In the genomic region with DNA sequence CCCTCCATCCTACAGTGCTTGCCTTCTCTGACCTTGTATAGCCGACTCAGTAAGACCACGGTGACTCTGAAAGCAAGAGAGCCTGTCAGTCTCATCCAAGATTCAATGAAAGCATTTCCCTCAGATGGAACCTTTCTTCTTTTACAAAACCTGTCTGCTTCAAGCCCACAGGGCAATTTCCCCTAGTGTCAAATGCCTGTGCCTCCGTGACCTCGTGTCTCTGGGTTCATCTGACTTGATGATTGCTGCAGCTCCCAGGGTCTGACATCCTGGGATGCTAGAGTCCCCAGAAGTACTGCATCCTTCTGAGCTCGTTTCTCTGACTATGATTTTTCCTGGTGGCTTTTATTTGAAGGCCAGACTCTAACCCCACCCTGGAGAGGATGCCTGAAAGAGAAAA, we compare ENCODE assay signal across 17 mouse cellular contexts.
DNase-seq lines count a peak whose midpoint lies in the region; ATAC-seq lines count a peak whose summit lies in the region.
"Had no signal": no experiment of that assay in that cellular context is flagged by ENCODE, and none has a peak within 500 bp of the region (broad histone marks: within the 10 kb centered on the region; RNA-seq: fewer than 3 reads in every experiment).

No protein-coding gene starts in this region.

- H3K9ac ChIP-seq in hindbrain, embryonic 11.5 days (ENCODE audit: low read depth, low read length), result no peak overlapping the region
- H3K9ac ChIP-seq in hindbrain, embryonic 16.5 days (ENCODE audit: low read depth, low read length), result no peak overlapping the region
- H3K9ac ChIP-seq in midbrain, embryonic 16.5 days (ENCODE audit: low read depth, low read length), result no peak overlapping the region
- H3K9ac ChIP-seq in midbrain, embryonic 13.5 days (replicated peaks), result no peak overlapping the region
- H3K9ac ChIP-seq in embryonic facial prominence, embryonic 13.5 days, result no peak overlapping the region
- H3K9ac ChIP-seq: limb, embryonic 12.5 days; liver, embryonic 14.5 days had no signal

- no peaks in the 10 kb centered on the region for H3K9me3 ChIP-seq in hindbrain, embryonic 11.5 days (ENCODE audit: control insufficient read depth, low read length)
- H3K9me3 ChIP-seq in hindbrain, embryonic 16.5 days (ENCODE audit: control insufficient read depth, low read length), result no peaks in the 10 kb centered on the region
- no peaks in the 10 kb centered on the region for H3K9me3 ChIP-seq in midbrain, embryonic 16.5 days (replicated peaks; ENCODE audit: control insufficient read depth, low read length, poor library complexity, severe bottlenecking)
- no peaks in the 10 kb centered on the region for H3K9me3 ChIP-seq in midbrain, embryonic 13.5 days
- 0 out of 2 replicates have a peak, but pooled peaks cover 2% of the 10 kb centered on the region for H3K9me3 ChIP-seq in embryonic facial prominence, embryonic 13.5 days

- DNase-seq in hindbrain, embryonic 11.5 days (ENCODE audit: low spot score), result no peak
- DNase-seq in left cerebral cortex, postnatal 36 days (ENCODE audit: low spot score in 2 of 2), result no peak
- DNase-seq in urinary bladder, postnatal 14 days (ENCODE audit: low spot score), result no peak
- DNase-seq: cerebellum, adult 11 months; cerebellum, postnatal 36 days; gastrocnemius, adult 2 months; heart, adult 11 months; thymus, postnatal 4 days had no signal

- no peaks in the 10 kb centered on the region for H3K36me3 ChIP-seq in hindbrain, embryonic 11.5 days (ENCODE audit: control insufficient read depth, insufficient read depth, low read length)
- H3K36me3 ChIP-seq in hindbrain, embryonic 16.5 days (ENCODE audit: control insufficient read depth, insufficient read depth, low read length), result no peaks in the 10 kb centered on the region
- H3K36me3 ChIP-seq in midbrain, embryonic 16.5 days (ENCODE audit: control insufficient read depth, insufficient read depth, low read length), result no peaks in the 10 kb centered on the region
- no peaks in the 10 kb centered on the region for H3K36me3 ChIP-seq in midbrain, embryonic 13.5 days
- H3K36me3 ChIP-seq in embryonic facial prominence, embryonic 13.5 days, result no peaks in the 10 kb centered on the region
- H3K36me3 ChIP-seq: limb, embryonic 12.5 days had no signal

- H3K27me3 ChIP-seq in hindbrain, embryonic 11.5 days (ENCODE audit: control insufficient read depth, insufficient read depth, low read length), result no peaks in the 10 kb centered on the region
- no peaks in the 10 kb centered on the region for H3K27me3 ChIP-seq in hindbrain, embryonic 16.5 days (replicated peaks; ENCODE audit: control insufficient read depth, insufficient read depth, low read length)
- no peaks in the 10 kb centered on the region for H3K27me3 ChIP-seq in midbrain, embryonic 16.5 days (ENCODE audit: control insufficient read depth, insufficient read depth, low read depth, low read length)
- H3K27me3 ChIP-seq in midbrain, embryonic 13.5 days, result no peaks in the 10 kb centered on the region
- H3K27me3 ChIP-seq in embryonic facial prominence, embryonic 13.5 days, result no peaks in the 10 kb centered on the region

- peak overlapping the region; percentile 51; the same call in 1 of the 2 replicates for H3K27ac ChIP-seq in hindbrain, embryonic 11.5 days (ENCODE audit: low read depth, low read length)
- no peak overlapping the region for H3K27ac ChIP-seq in hindbrain, embryonic 16.5 days (ENCODE audit: low read depth, low read length)
- 0 out of 2 replicates have a peak overlapping the region, but pooled peaks have one; percentile 19 for H3K27ac ChIP-seq in midbrain, embryonic 16.5 days (ENCODE audit: low read length)
- H3K27ac ChIP-seq in midbrain, embryonic 13.5 days, result no peak overlapping the region
- peak overlapping the region; percentile 83 for H3K27ac ChIP-seq in embryonic facial prominence, embryonic 13.5 days
- H3K27ac ChIP-seq: gastrocnemius, adult 2 months; limb, embryonic 12.5 days; liver, embryonic 14.5 days had no signal

- H3K4me3 ChIP-seq in hindbrain, embryonic 11.5 days (ENCODE audit: low read depth, low read length), result no peak overlapping the region
- H3K4me3 ChIP-seq in hindbrain, embryonic 16.5 days (ENCODE audit: low read length), result no peak overlapping the region
- H3K4me3 ChIP-seq in midbrain, embryonic 16.5 days (ENCODE audit: low read depth, low read length), result no peak overlapping the region
- H3K4me3 ChIP-seq in midbrain, embryonic 13.5 days (replicated peaks), result no peak overlapping the region
- H3K4me3 ChIP-seq in embryonic facial prominence, embryonic 13.5 days, result no peak overlapping the region
- H3K4me3 ChIP-seq: gastrocnemius, adult 2 months; limb, embryonic 12.5 days; megakaryocyte, embryonic 14.5 days; myocyte had no signal

- no peak for ATAC-seq in hindbrain, embryonic 11.5 days (ENCODE audit: low FRiP score)
- ATAC-seq in hindbrain, embryonic 16.5 days, result no peak
- ATAC-seq in midbrain, embryonic 16.5 days, result no peak
- no peak for ATAC-seq in midbrain, embryonic 13.5 days
- ATAC-seq in embryonic facial prominence, embryonic 13.5 days (ENCODE audit: insufficient number of reproducible peaks, insufficient read depth, low FRiP score, low TSS enrichment, low read depth), result no peak
- ATAC-seq: lung, postnatal 0 days had no signal

- intact Hi-C loops in left cerebral cortex, postnatal 36 days (cut with DNase I), result no loop called here

- 20% methylated on average over 5 of the region's 5 CpGs for WGBS in hindbrain, embryonic 11.5 days
- 23% methylated on average over 5 of the region's 5 CpGs for WGBS in hindbrain, embryonic 16.5 days
- 49% methylated on average over 5 of the region's 5 CpGs for WGBS in midbrain, embryonic 16.5 days
- WGBS in midbrain, embryonic 13.5 days, result 45% methylated on average over 5 of the region's 5 CpGs
- 9% methylated on average over 5 of the region's 5 CpGs for WGBS in embryonic facial prominence, embryonic 13.5 days

- 0 out of 2 replicates have a peak, but pooled peaks cover 5% of the 10 kb centered on the region for H3K4me1 ChIP-seq in hindbrain, embryonic 11.5 days (replicated peaks; ENCODE audit: control insufficient read depth, insufficient read depth, low read length)
- no peaks in the 10 kb centered on the region for H3K4me1 ChIP-seq in hindbrain, embryonic 16.5 days (ENCODE audit: control insufficient read depth, insufficient read depth, low read depth, low read length)
- H3K4me1 ChIP-seq in midbrain, embryonic 16.5 days (ENCODE audit: control insufficient read depth, insufficient read depth, low read length), result no peaks in the 10 kb centered on the region
- H3K4me1 ChIP-seq in midbrain, embryonic 13.5 days (replicated peaks), result peaks cover 12% of the 10 kb centered on the region
- peaks cover 36% of the 10 kb centered on the region for H3K4me1 ChIP-seq in embryonic facial prominence, embryonic 13.5 days
- H3K4me1 ChIP-seq: megakaryocyte, embryonic 14.5 days had no signal

- H3K4me2 ChIP-seq in hindbrain, embryonic 11.5 days (replicated peaks; ENCODE audit: low read depth, low read length), result no peak overlapping the region
- no peak overlapping the region for H3K4me2 ChIP-seq in hindbrain, embryonic 16.5 days (ENCODE audit: low read length)
- H3K4me2 ChIP-seq in midbrain, embryonic 16.5 days (ENCODE audit: low read length), result no peak overlapping the region
- H3K4me2 ChIP-seq in midbrain, embryonic 13.5 days (replicated peaks), result no peak overlapping the region
- H3K4me2 ChIP-seq in embryonic facial prominence, embryonic 13.5 days, result 0 out of 2 replicates have a peak overlapping the region, but pooled peaks have one; percentile 14
- H3K4me2 ChIP-seq: limb, embryonic 12.5 days had no signal

Comparison
In these comparisons a context has a peak if more than half of its experiments do, and no peak if none do; other contexts are left out.
1. H3K27ac ChIP-seq: peak in hindbrain, embryonic 11.5 days (single experiment), midbrain, embryonic 16.5 days (single experiment) and embryonic facial prominence, embryonic 13.5 days (single experiment); none in hindbrain, embryonic 16.5 days (single experiment) and midbrain, embryonic 13.5 days (single experiment).